Mouse (Mus musculus): Measurements from ENCODE around the gene Csrnp1.
A peak's percentile ranks its signal among the peaks of the same experiment; 100 is the strongest.

Csrnp1 gene

DNA sequence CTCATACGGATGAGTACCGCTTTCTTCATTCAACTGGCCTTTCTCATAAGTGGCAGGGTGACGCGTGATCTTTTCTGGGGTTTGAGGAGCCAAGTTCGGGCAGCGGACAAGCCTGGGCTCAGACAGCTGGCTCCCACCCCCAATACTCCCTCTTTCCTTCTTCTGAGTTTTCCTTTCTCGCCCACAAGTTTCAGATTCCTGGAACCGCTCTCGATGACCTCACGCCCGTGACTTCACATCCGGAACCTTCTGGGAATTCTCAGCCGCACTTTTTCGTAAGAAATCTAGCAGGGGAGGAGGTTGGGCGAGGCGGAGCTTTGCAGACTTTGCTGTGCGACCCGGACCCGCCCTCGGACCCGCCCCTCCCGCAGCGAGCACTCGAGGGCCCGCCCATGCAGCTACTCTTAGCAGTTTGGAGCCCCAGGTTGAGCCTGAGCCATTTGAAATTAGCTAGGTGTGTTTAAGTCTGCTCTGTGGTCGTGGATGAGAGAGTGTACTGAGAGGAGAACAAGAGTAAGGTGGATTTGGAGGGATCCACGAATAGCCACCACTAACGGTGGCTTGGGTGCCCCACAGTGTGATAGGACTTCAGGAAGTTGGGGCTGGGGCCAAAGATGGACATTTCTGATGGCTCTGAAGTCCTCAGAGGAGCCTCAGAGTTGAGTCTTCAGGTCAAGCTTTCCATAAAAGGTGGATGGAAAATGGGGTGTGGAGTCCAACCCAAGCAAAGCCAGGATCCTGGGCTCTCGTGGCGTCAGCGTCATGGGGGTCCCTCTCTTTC, 17.7 kb upstream of the Csrnp1 start:
- peak; percentile 99 for DNase-seq

GRCm38 (mm10) chr9:120000761-120001160, 16.3 kb upstream of the Csrnp1 start:
- DNase-seq, result peak; percentile 87

- peak; percentile 97 for DNase-seq
Measured at GRCm38 (mm10) chr9:119999636-120000035, 15.2 kb upstream of the Csrnp1 start.

- no peak for DNase-seq
Measured at GRCm38 (mm10) chr9:119998776-119999175, 14.3 kb upstream of the Csrnp1 start.

GRCm38 (mm10) chr9:119996080-119996479, 11.6 kb upstream of the Csrnp1 start:
- no peak for DNase-seq

GRCm38 (mm10) chr9:119994207-119994606, 9.7 kb upstream of the Csrnp1 start:
- DNase-seq, result no peak

GRCm38 (mm10) chr9:119993092-119993844, 8.8 kb upstream of the Csrnp1 start:
- no peak for DNase-seq

DNA sequence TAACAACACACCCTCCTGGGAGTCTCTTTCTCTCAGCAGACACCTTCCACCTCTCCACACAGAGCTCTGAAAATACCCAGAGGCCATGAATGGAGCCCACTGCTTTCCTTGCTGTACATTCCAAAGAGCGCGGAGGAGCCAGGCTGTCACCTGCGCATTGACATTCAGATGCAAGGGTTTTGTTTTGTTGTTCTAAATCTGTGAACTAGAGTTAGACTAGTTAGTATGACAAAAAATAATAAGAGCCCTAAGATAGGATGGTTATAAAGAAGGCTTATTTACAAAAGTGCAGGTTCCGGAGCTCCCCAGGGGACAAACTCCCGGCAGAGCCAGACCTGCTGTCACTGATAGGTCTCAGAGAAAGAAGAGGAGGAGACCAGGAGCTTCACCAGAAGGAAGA, 6.9 kb upstream of the Csrnp1 start:
- DNase-seq, result no peak

GRCm38 (mm10) chr9:119988304-119988703, 3.8 kb upstream of the Csrnp1 start:
- DNase-seq, result peak; percentile 81

- peak; percentile 94 for DNase-seq
Measured at GRCm38 (mm10) chr9:119985881-119986574, 1.6 kb upstream of the Csrnp1 start.

GRCm38 (mm10) chr9:119983585-119984535, 598 bp downstream of the Csrnp1 start:
- peak; percentile 99 for DNase-seq

- peak; percentile 98 for DNase-seq
Measured at GRCm38 (mm10) chr9:119982956-119983551, 1.4 kb downstream of the Csrnp1 start.

DNA sequence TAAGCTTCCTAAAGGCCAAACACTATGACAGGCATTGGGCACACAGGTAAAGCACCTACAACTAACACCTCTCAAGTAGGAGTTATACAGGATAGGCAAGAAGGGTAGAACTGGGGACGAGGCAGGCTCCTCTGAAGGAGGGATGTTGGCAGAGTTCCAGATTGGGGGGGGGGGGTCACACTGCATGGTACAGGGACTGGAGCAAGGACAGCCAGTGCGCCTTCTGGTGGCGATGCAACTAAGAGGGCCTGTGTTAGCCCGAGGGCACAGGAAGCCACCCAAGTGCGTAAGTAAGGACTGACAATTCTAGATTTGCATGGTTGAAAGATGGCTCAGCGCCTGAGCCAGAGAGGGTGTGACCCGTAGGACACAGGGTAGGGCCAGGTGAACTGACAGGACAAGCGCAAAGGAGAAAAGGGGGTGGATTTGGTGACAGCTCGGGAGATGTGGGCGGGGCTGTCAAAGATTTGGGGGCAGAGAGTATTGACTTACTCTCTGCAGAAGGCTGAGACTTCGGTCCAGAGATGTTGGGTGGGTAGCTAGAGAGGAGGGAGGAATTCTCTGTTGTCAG, 2.1 kb downstream of the Csrnp1 start:
- DNase-seq, result peak; percentile 98

GRCm38 (mm10) chr9:119981183-119982179, 3.0 kb downstream of the Csrnp1 start:
- DNase-seq, result peak; percentile 100

GRCm38 (mm10) chr9:119980770-119981182, 3.7 kb downstream of the Csrnp1 start:
- DNase-seq, result peak; percentile 96

- DNase-seq, result peak; percentile 85
Measured at GRCm38 (mm10) chr9:119979749-119980148, 4.7 kb downstream of the Csrnp1 start.

- DNase-seq, result peak; percentile 93
Measured at GRCm38 (mm10) chr9:119978811-119979441, 5.5 kb downstream of the Csrnp1 start.

- peak; percentile 96 for DNase-seq
Measured at GRCm38 (mm10) chr9:119978151-119978810, 6.2 kb downstream of the Csrnp1 start.

DNA sequence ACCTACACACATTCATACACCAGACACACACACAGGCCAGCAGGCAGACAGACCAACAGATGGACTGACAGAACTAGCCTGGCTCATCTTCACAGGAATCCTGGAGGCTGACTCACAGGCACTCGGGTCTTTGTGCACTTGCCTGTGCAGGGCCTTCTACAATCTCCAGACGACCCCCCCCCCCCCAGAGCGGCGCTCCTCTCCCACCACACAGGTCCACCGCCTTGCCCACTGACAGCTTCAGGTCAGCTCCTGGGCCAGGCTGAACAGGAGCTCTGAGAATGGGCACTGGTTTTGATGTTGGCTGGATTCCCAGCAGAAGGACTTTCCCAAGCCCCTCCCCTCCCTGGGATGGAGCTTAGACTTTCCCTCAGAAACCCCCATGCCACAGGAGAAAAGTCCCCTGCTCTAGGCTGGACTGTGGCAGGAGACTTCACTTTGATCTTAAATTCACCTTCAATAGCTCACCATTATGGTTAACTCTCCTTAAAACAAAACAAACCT, 6.8 kb downstream of the Csrnp1 start:
- no peak for DNase-seq
